Comparison of ENCODE assay signal across 9 mouse cellular contexts in the genomic region with DNA sequence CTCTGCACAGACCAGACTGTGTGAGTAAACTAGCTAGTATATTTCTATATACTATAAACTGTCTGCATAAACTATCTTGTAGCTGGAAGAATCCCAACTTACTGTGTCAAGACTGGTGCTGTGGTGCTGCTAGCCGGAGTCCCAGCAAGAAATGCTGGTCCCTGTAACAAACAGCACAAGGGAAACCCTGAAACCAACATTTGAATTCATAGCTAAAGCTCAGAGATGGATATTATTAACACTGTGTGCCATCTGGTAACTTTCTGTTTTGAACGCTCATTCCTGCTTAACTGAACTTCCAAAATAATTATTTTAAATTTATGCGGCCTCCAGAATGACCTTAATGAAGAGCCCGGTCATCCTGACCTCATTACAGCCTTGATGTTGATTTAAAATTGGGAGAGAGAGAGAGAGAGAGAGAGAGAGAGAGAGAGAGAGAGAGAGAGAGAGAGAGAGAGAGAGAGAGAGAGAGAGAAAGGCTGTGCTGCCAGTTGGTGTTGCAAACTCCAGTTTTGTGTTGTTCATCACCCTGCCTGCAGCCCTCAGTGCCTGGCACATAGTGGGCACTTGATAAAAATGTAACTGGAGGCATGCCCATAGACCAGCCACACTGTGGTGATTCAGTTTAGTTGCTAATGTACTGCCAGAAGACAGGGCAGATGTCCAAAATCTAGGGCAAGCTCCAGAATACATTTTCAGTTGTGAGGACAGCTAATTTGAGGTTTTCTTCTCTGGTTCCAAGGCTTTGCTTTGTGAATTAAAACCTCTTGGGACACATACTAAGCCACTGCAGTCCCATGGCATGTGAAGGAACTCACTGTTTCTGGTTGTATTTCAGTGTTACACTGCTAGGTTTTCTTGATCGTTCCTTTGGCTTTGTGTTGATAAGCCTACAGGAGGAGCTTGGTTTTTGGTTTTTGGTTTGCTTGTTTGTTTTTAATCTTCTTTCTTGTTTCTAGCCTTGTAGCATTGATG. TPM values are rescaled to one million over a fixed set of nuclear protein-coding genes. Genes with fewer than 3 reads are reported as not detected.
DNase-seq lines count a peak whose midpoint lies in the region; ATAC-seq and TF ChIP-seq lines count a peak whose summit lies in the region.
"Had no signal": no experiment of that assay in that cellular context is flagged by ENCODE, and none has a peak within 500 bp of the region (broad histone marks: within the 10 kb centered on the region; RNA-seq: fewer than 3 reads in every experiment).

No protein-coding gene starts in this region.

- no peak for TF ChIP-seq POLR2A in olfactory bulb, adult 2 months (IDR thresholded peaks at IDR 0.05; ENCODE audit: insufficient read depth, low read depth, low read length)

- TF ChIP-seq EP300 in liver, postnatal 0 days (IDR thresholded peaks at IDR 0.05; ENCODE audit: low read depth) = no peak

- no peaks in the 10 kb centered on the region for H3K27me3 ChIP-seq in forebrain, embryonic 14.5 days (replicated peaks; ENCODE audit: control insufficient read depth, insufficient read depth, low read length)
- no peaks in the 10 kb centered on the region for H3K27me3 ChIP-seq in forebrain, embryonic 11.5 days (ENCODE audit: control insufficient read depth, insufficient read depth, low read length)
- H3K27me3 ChIP-seq in hindbrain, postnatal 0 days (ENCODE audit: insufficient read depth, low read length) = no peaks in the 10 kb centered on the region
- no peaks in the 10 kb centered on the region for H3K27me3 ChIP-seq in liver, postnatal 0 days (ENCODE audit: insufficient read depth, low read length)
- H3K27me3 ChIP-seq in kidney, embryonic 15.5 days = no peaks in the 10 kb centered on the region

- no peak overlapping the region for H3K9ac ChIP-seq in forebrain, embryonic 14.5 days (ENCODE audit: low read length)
- no peak overlapping the region for H3K9ac ChIP-seq in forebrain, embryonic 11.5 days (ENCODE audit: low read length)
- no peak overlapping the region for H3K9ac ChIP-seq in hindbrain, postnatal 0 days (replicated peaks; ENCODE audit: low read length)
- no peak overlapping the region for H3K9ac ChIP-seq in liver, postnatal 0 days (replicated peaks)
- no peak overlapping the region for H3K9ac ChIP-seq in kidney, embryonic 15.5 days

- 0 out of 2 replicates have a peak, but pooled peaks cover 2% of the 10 kb centered on the region for H3K9me3 ChIP-seq in forebrain, embryonic 14.5 days (replicated peaks; ENCODE audit: control insufficient read depth, low read length)
- no peaks in the 10 kb centered on the region for H3K9me3 ChIP-seq in forebrain, embryonic 11.5 days (ENCODE audit: control insufficient read depth, low read length)
- no peaks in the 10 kb centered on the region for H3K9me3 ChIP-seq in hindbrain, postnatal 0 days (ENCODE audit: low read length)
- no peaks in the 10 kb centered on the region for H3K9me3 ChIP-seq in liver, postnatal 0 days (ENCODE audit: low read length)
- no peaks in the 10 kb centered on the region for H3K9me3 ChIP-seq in kidney, embryonic 15.5 days (replicated peaks)

- 67% methylated on average over 5 of the region's 5 CpGs for WGBS in forebrain, embryonic 14.5 days
- 85% methylated on average over 5 of the region's 5 CpGs for WGBS in forebrain, embryonic 11.5 days
- WGBS in hindbrain, postnatal 0 days = 63% methylated on average over 5 of the region's 5 CpGs
- WGBS in olfactory bulb, adult 2 months = 30% methylated on average over 5 of the region's 5 CpGs
- 76% methylated on average over 5 of the region's 5 CpGs for WGBS in liver, postnatal 0 days (ENCODE audit: insufficient replicate concordance)
- WGBS in kidney, embryonic 15.5 days = 77% methylated on average over 5 of the region's 5 CpGs

- ATAC-seq in forebrain, embryonic 14.5 days = peak; percentile 78; the same call in 1 of the 2 replicates
- no peak for ATAC-seq in forebrain, embryonic 11.5 days (replicated peaks; ENCODE audit: low FRiP score)
- peak; percentile 94 for ATAC-seq in hindbrain, postnatal 0 days
- ATAC-seq in liver, postnatal 0 days = no peak
- no peak for ATAC-seq in kidney, embryonic 15.5 days (replicated peaks; ENCODE audit: low FRiP score)

- peaks cover 3% of the 10 kb centered on the region; the same call in 1 of the 2 replicates for H3K4me1 ChIP-seq in forebrain, embryonic 14.5 days (ENCODE audit: control insufficient read depth, insufficient read depth, low read length)
- H3K4me1 ChIP-seq in forebrain, embryonic 11.5 days (replicated peaks; ENCODE audit: control insufficient read depth, insufficient read depth, low read length) = no peaks in the 10 kb centered on the region
- 0 out of 2 replicates have a peak, but pooled peaks cover 8% of the 10 kb centered on the region for H3K4me1 ChIP-seq in hindbrain, postnatal 0 days (ENCODE audit: insufficient read depth, low read length)
- peaks cover 16% of the 10 kb centered on the region for H3K4me1 ChIP-seq in olfactory bulb, adult 2 months (ENCODE audit: control insufficient read depth, insufficient read depth, low read length)
- H3K4me1 ChIP-seq in liver, postnatal 0 days (ENCODE audit: insufficient read depth) = no peaks in the 10 kb centered on the region
- H3K4me1 ChIP-seq in kidney, embryonic 15.5 days = no peaks in the 10 kb centered on the region

- peak; percentile 73 for DNase-seq in forebrain, embryonic 14.5 days (ENCODE audit: low spot score)
- no peak for DNase-seq in forebrain, embryonic 11.5 days (ENCODE audit: low spot score)
- DNase-seq in 3T3-L1 (ENCODE audit: low read depth, low spot score) = peak; percentile 87
- DNase-seq in cerebellum, postnatal 14 days = peak; percentile 78 to 87
- DNase-seq in hindbrain, postnatal 0 days (ENCODE audit: low spot score) = peak; percentile 86
- no peak for DNase-seq in liver, postnatal 0 days

- H3K36me3 ChIP-seq in forebrain, embryonic 14.5 days (ENCODE audit: control insufficient read depth, insufficient read depth, low read length) = peaks cover 10% of the 10 kb centered on the region; the same call in 1 of the 2 replicates
- H3K36me3 ChIP-seq in forebrain, embryonic 11.5 days (ENCODE audit: control insufficient read depth, insufficient read depth, low read length) = no peaks in the 10 kb centered on the region
- H3K36me3 ChIP-seq in hindbrain, postnatal 0 days (ENCODE audit: insufficient read depth, low read length) = peaks cover 4% of the 10 kb centered on the region; the same call in 1 of the 2 replicates
- no peaks in the 10 kb centered on the region for H3K36me3 ChIP-seq in liver, postnatal 0 days (replicated peaks; ENCODE audit: insufficient read depth, low read length)
- H3K36me3 ChIP-seq in kidney, embryonic 15.5 days = no peaks in the 10 kb centered on the region

- peak; percentile 15; the same call in 1 of the 2 replicates for TF ChIP-seq CTCF in hindbrain, postnatal 0 days (IDR thresholded peaks at IDR 0.05; ENCODE audit: low read depth)
- TF ChIP-seq CTCF in olfactory bulb, adult 2 months (IDR thresholded peaks at IDR 0.05; ENCODE audit: insufficient read depth, low read depth, low read length) = no peak
- TF ChIP-seq CTCF in liver, postnatal 0 days (IDR thresholded peaks at IDR 0.05; ENCODE audit: low read depth) = no peak

- H3K4me3 ChIP-seq in forebrain, embryonic 14.5 days (ENCODE audit: low read depth, low read length) = no peak overlapping the region
- no peak overlapping the region for H3K4me3 ChIP-seq in forebrain, embryonic 11.5 days (ENCODE audit: low read depth, low read length)
- H3K4me3 ChIP-seq in hindbrain, postnatal 0 days (ENCODE audit: low read length) = no peak overlapping the region
- no peak overlapping the region for H3K4me3 ChIP-seq in olfactory bulb, adult 2 months (ENCODE audit: insufficient read depth, low read depth, low read length)
- no peak overlapping the region for H3K4me3 ChIP-seq in liver, postnatal 0 days (ENCODE audit: low read depth, low read length)
- H3K4me3 ChIP-seq in kidney, embryonic 15.5 days (replicated peaks) = no peak overlapping the region

- H3K27ac ChIP-seq in forebrain, embryonic 14.5 days (ENCODE audit: low read depth, low read length) = peak overlapping the region; percentile 30; the same call in 1 of the 2 replicates
- H3K27ac ChIP-seq in forebrain, embryonic 11.5 days (ENCODE audit: low read depth, low read length) = no peak overlapping the region
- H3K27ac ChIP-seq in hindbrain, postnatal 0 days = peak overlapping the region; percentile 68
- H3K27ac ChIP-seq in olfactory bulb, adult 2 months (ENCODE audit: insufficient read depth, low read depth, low read length) = peak overlapping the region; percentile 69
- no peak overlapping the region for H3K27ac ChIP-seq in liver, postnatal 0 days (ENCODE audit: low read depth)
- no peak overlapping the region for H3K27ac ChIP-seq in kidney, embryonic 15.5 days

- H3K4me2 ChIP-seq in forebrain, embryonic 14.5 days (ENCODE audit: low read length) = no peak overlapping the region
- H3K4me2 ChIP-seq in forebrain, embryonic 11.5 days (ENCODE audit: low read depth, low read length, severe bottlenecking) = no peak overlapping the region
- H3K4me2 ChIP-seq in hindbrain, postnatal 0 days (ENCODE audit: low read depth, low read length) = no peak overlapping the region
- no peak overlapping the region for H3K4me2 ChIP-seq in liver, postnatal 0 days (ENCODE audit: low read depth, low read length)
- no peak overlapping the region for H3K4me2 ChIP-seq in kidney, embryonic 15.5 days

RNA-seq across cellular contexts. Expression of a gene that starts 24.2 kb away (rescaled TPM):
- polyA plus RNA-seq in forebrain, embryonic 14.5 days (2014; fragmentation: Nextera tagmentation; extraction: Ambion mirVana) = not detected in 2 replicates
- not detected in 2 replicates for polyA plus RNA-seq in forebrain, embryonic 11.5 days (2014; fragmentation: Nextera tagmentation; extraction: Ambion mirVana)
- total RNA-seq in hindbrain, postnatal 0 days (2014; rRNA removed) = not detected in 2 replicates
- not detected in 2 replicates for polyA plus RNA-seq in hindbrain, postnatal 0 days (2015; fragmentation: Nextera tagmentation; extraction: Ambion mirVana)
- not detected in 2 replicates for polyA plus RNA-seq in olfactory bulb, adult 2 months (2012; ENCODE audit: insufficient read depth, insufficient read length, low replicate concordance, missing spikeins)
- not detected in 2 replicates for polyA plus RNA-seq in liver, postnatal 0 days (2015; fragmentation: Nextera tagmentation; extraction: Ambion mirVana)
- polyA plus RNA-seq in kidney, embryonic 15.5 days (2015; fragmentation: Nextera tagmentation; extraction: Ambion mirVana) = not detected in 2 replicates
- total RNA-seq: left cerebral cortex, adult 8-10 months had no signal

Comparison
In these comparisons a context has a peak if more than half of its experiments do, and no peak if none do; other contexts are left out.
1. ATAC-seq: peak in forebrain, embryonic 14.5 days (single experiment) and hindbrain, postnatal 0 days (single experiment); none in forebrain, embryonic 11.5 days (single experiment), liver, postnatal 0 days (single experiment) and kidney, embryonic 15.5 days (single experiment).
2. DNase-seq: peak in forebrain, embryonic 14.5 days (single experiment), 3T3-L1 (single experiment), cerebellum, postnatal 14 days (2 of 2) and hindbrain, postnatal 0 days (single experiment); none in forebrain, embryonic 11.5 days (single experiment) and liver, postnatal 0 days (single experiment).
3. H3K27ac ChIP-seq: peak in forebrain, embryonic 14.5 days (single experiment), hindbrain, postnatal 0 days (single experiment) and olfactory bulb, adult 2 months (single experiment); none in forebrain, embryonic 11.5 days (single experiment), liver, postnatal 0 days (single experiment) and kidney, embryonic 15.5 days (single experiment).